Mouse (Mus musculus): ENCODE data around the gene Mamdc2. TPM values are rescaled to one million over a fixed set of nuclear protein-coding genes. Genes with fewer than 3 reads are reported as not detected.

Gene Mamdc2
- polyA plus RNA-seq, 1 experiment from 2014 or later = 2.7 TPM

GRCm38 (mm10) chr19:23388083-23388861 lies 60.0 kb downstream of the Mamdc2 start:
- Histone ChIP-seq H3K9ac (ENCODE audit: low read depth, low read length) (no peak overlapping the region), H3K4me3 (replicated peaks; ENCODE audit: low read depth, low read length) (no peak overlapping the region), H3K4me1 (replicated peaks; ENCODE audit: insufficient read depth, low read length) (no peaks in the 10 kb centered on the region), H3K4me2 (ENCODE audit: low read length) (no peak overlapping the region), H3K36me3 (ENCODE audit: insufficient read depth, low read length) (no peaks in the 10 kb centered on the region), H3K27me3 (ENCODE audit: insufficient read depth, low read length) (no peaks in the 10 kb centered on the region), H3K27ac (no peak overlapping the region), H3K9me3 (replicated peaks; ENCODE audit: low read length) (no peaks in the 10 kb centered on the region)
- DNase-seq (ENCODE audit: low spot score) (peak; percentile 15), ATAC-seq (replicated peaks; ENCODE audit: low FRiP score, low read depth) (no peak)
- no peak for TF ChIP-seq CTCF (IDR thresholded peaks at IDR 0.05; ENCODE audit: low read depth)
- WGBS = 14% methylated on average over 7 of the region's 7 CpGs

- Histone ChIP-seq H3K4me2 (ENCODE audit: low read length) (no peak overlapping the region), H3K27me3 (ENCODE audit: insufficient read depth, low read length) (no peaks in the 10 kb centered on the region), H3K4me1 (replicated peaks; ENCODE audit: insufficient read depth, low read length) (no peaks in the 10 kb centered on the region), H3K9ac (ENCODE audit: low read depth, low read length) (no peak overlapping the region), H3K27ac (no peak overlapping the region), H3K36me3 (ENCODE audit: insufficient read depth, low read length) (no peaks in the 10 kb centered on the region), H3K9me3 (replicated peaks; ENCODE audit: low read length) (no peaks in the 10 kb centered on the region), H3K4me3 (replicated peaks; ENCODE audit: low read depth, low read length) (no peak overlapping the region)
- no peak for TF ChIP-seq CTCF (IDR thresholded peaks at IDR 0.05; ENCODE audit: low read depth)
- 87% methylated on average over 2 of the region's 2 CpGs for WGBS
- ATAC-seq (replicated peaks; ENCODE audit: low FRiP score, low read depth) (no peak), DNase-seq (ENCODE audit: low spot score) (no peak)
Measured at GRCm38 (mm10) chr19:23382396-23382795, 65.8 kb downstream of the Mamdc2 start.

GRCm38 (mm10) chr19:23380968-23381367 lies 67.3 kb downstream of the Mamdc2 start:
- no peak overlapping the region for H3K4me3 ChIP-seq (replicated peaks; ENCODE audit: low read depth, low read length)
- H3K27ac ChIP-seq = no peak overlapping the region
- H3K36me3 ChIP-seq (ENCODE audit: insufficient read depth, low read length) = no peaks in the 10 kb centered on the region
- no peak for DNase-seq (ENCODE audit: low spot score)
- no peak overlapping the region for H3K9ac ChIP-seq (ENCODE audit: low read depth, low read length)
- H3K4me1 ChIP-seq (replicated peaks; ENCODE audit: insufficient read depth, low read length) = no peaks in the 10 kb centered on the region
- ATAC-seq (replicated peaks; ENCODE audit: low FRiP score, low read depth) = no peak
- no peak overlapping the region for H3K4me2 ChIP-seq (ENCODE audit: low read length)
- no peaks in the 10 kb centered on the region for H3K27me3 ChIP-seq (ENCODE audit: insufficient read depth, low read length)
- no peaks in the 10 kb centered on the region for H3K9me3 ChIP-seq (replicated peaks; ENCODE audit: low read length)
- TF ChIP-seq CTCF (IDR thresholded peaks at IDR 0.05; ENCODE audit: low read depth) = no peak
- whole genome bisulfite sequencing = 87% methylated on average over 4 of the region's 4 CpGs

- no peak for ATAC-seq (replicated peaks; ENCODE audit: low FRiP score, low read depth)
- Histone ChIP-seq H3K27me3 (ENCODE audit: insufficient read depth, low read length) (no peaks in the 10 kb centered on the region), H3K9ac (ENCODE audit: low read depth, low read length) (no peak overlapping the region), H3K36me3 (ENCODE audit: insufficient read depth, low read length) (no peaks in the 10 kb centered on the region), H3K4me2 (ENCODE audit: low read length) (no peak overlapping the region), H3K4me3 (replicated peaks; ENCODE audit: low read depth, low read length) (no peak overlapping the region), H3K9me3 (replicated peaks; ENCODE audit: low read length) (no peaks in the 10 kb centered on the region), H3K4me1 (replicated peaks; ENCODE audit: insufficient read depth, low read length) (no peaks in the 10 kb centered on the region), H3K27ac (no peak overlapping the region)
- 70% methylated on average over 8 of the region's 8 CpGs for WGBS
- DNase-seq (ENCODE audit: low spot score) = no peak
- no peak for TF ChIP-seq CTCF (IDR thresholded peaks at IDR 0.05; ENCODE audit: low read depth)
Measured at GRCm38 (mm10) chr19:23379752-23380504, 68.3 kb downstream of the Mamdc2 start.

GRCm38 (mm10) chr19:23376536-23377201 lies 71.6 kb downstream of the Mamdc2 start:
- Histone ChIP-seq H3K4me1 (replicated peaks; ENCODE audit: insufficient read depth, low read length) (no peaks in the 10 kb centered on the region), H3K4me3 (replicated peaks; ENCODE audit: low read depth, low read length) (no peak overlapping the region), H3K9ac (ENCODE audit: low read depth, low read length) (no peak overlapping the region), H3K27ac (no peak overlapping the region), H3K27me3 (ENCODE audit: insufficient read depth, low read length) (no peaks in the 10 kb centered on the region), H3K9me3 (replicated peaks; ENCODE audit: low read length) (no peaks in the 10 kb centered on the region), H3K4me2 (ENCODE audit: low read length) (no peak overlapping the region), H3K36me3 (ENCODE audit: insufficient read depth, low read length) (no peaks in the 10 kb centered on the region)
- ATAC-seq (replicated peaks; ENCODE audit: low FRiP score, low read depth) (no peak), DNase-seq (ENCODE audit: low spot score) (no peak)
- WGBS = 56% methylated on average over 11 of the region's 11 CpGs
- no peak for TF ChIP-seq CTCF (IDR thresholded peaks at IDR 0.05; ENCODE audit: low read depth)

- ATAC-seq (replicated peaks; ENCODE audit: low FRiP score, low read depth) (no peak), DNase-seq (ENCODE audit: low spot score) (no peak)
- no peaks in the 10 kb centered on the region for H3K36me3 ChIP-seq (ENCODE audit: insufficient read depth, low read length)
- no peaks in the 10 kb centered on the region for H3K4me1 ChIP-seq (replicated peaks; ENCODE audit: insufficient read depth, low read length)
- no peak overlapping the region for H3K4me3 ChIP-seq (replicated peaks; ENCODE audit: low read depth, low read length)
- no peak overlapping the region for H3K4me2 ChIP-seq (ENCODE audit: low read length)
- no peak overlapping the region for H3K27ac ChIP-seq
- no peaks in the 10 kb centered on the region for H3K9me3 ChIP-seq (replicated peaks; ENCODE audit: low read length)
- TF ChIP-seq CTCF (IDR thresholded peaks at IDR 0.05; ENCODE audit: low read depth) = no peak
- no peak overlapping the region for H3K9ac ChIP-seq (ENCODE audit: low read depth, low read length)
- WGBS = 85% methylated on average over 7 of the region's 7 CpGs
- H3K27me3 ChIP-seq (ENCODE audit: insufficient read depth, low read length) = no peaks in the 10 kb centered on the region
Measured at GRCm38 (mm10) chr19:23374941-23375656, 73.1 kb downstream of the Mamdc2 start.

Data from kidney, postnatal 0 days (tissue).